20 mouse cellular contexts compared by ENCODE assay signal in the genomic region with DNA sequence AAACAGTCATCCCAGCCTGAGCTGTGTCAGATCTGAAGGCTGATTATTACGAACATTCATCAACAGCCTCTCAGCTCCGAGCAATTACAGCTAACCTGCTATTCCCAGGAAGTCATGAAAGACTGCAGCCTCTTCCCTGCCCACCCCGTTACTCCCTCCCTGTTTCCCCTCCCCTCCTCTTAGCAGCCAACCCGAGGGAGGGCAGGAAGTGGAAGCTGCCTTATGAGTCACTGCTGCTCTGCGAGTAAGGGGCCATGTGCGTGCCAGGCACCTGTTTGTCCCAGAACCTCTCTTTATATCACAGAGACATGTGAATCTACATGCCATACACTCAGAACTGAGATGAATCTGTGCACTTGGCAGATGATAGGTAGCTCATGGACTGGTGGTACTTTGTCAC. TPM values are rescaled to one million over a fixed set of nuclear protein-coding genes. Genes with fewer than 3 reads are reported as not detected.
DNase-seq lines count a peak whose midpoint lies in the region; ATAC-seq and TF ChIP-seq lines count a peak whose summit lies in the region.
"Had no signal": no experiment of that assay in that cellular context is flagged by ENCODE, and none has a peak within 500 bp of the region (broad histone marks: within the 10 kb centered on the region; RNA-seq: fewer than 3 reads in every experiment).

No protein-coding gene starts in this region.

- H3K4me3 ChIP-seq in hindbrain, postnatal 0 days (ENCODE audit: low read length), result no peak overlapping the region
- no peak overlapping the region for H3K4me3 ChIP-seq in hindbrain, embryonic 11.5 days (ENCODE audit: low read depth, low read length)
- H3K4me3 ChIP-seq in stomach, embryonic 14.5 days (ENCODE audit: low read depth, low read length), result no peak overlapping the region
- H3K4me3 ChIP-seq in stomach, postnatal 0 days (ENCODE audit: low read depth, low read length), result no peak overlapping the region
- H3K4me3 ChIP-seq: embryonic facial prominence, embryonic 15.5 days; forebrain, embryonic 10.5 days; heart, embryonic 13.5 days; limb, embryonic 12.5 days; liver, embryonic 13.5 days had no signal

- no peak for ATAC-seq in hindbrain, postnatal 0 days
- ATAC-seq in hindbrain, embryonic 11.5 days (ENCODE audit: low FRiP score), result no peak
- peak; percentile 30; the same call in 1 of the 2 replicates for ATAC-seq in stomach, embryonic 14.5 days (ENCODE audit: insufficient number of reproducible peaks, insufficient read depth, low FRiP score, low read depth)
- ATAC-seq in stomach, postnatal 0 days (ENCODE audit: low FRiP score, low TSS enrichment), result no peak
- ATAC-seq: hindbrain, embryonic 16.5 days had no signal

- no peak for TF ChIP-seq CTCF in hindbrain, postnatal 0 days (IDR thresholded peaks at IDR 0.05; ENCODE audit: low read depth)
- no peak for TF ChIP-seq CTCF in stomach, postnatal 0 days (IDR thresholded peaks at IDR 0.05; ENCODE audit: low read depth)

- 53% methylated on average over 6 of the region's 6 CpGs for WGBS in hindbrain, postnatal 0 days
- 58% methylated on average over 6 of the region's 6 CpGs for WGBS in hindbrain, embryonic 11.5 days
- WGBS in stomach, embryonic 14.5 days, result 34% methylated on average over 6 of the region's 6 CpGs
- WGBS in stomach, postnatal 0 days, result 20% methylated on average over 6 of the region's 6 CpGs

- H3K36me3 ChIP-seq in hindbrain, postnatal 0 days (ENCODE audit: insufficient read depth, low read length), result no peaks in the 10 kb centered on the region
- no peaks in the 10 kb centered on the region for H3K36me3 ChIP-seq in hindbrain, embryonic 11.5 days (ENCODE audit: control insufficient read depth, insufficient read depth, low read length)
- no peaks in the 10 kb centered on the region for H3K36me3 ChIP-seq in stomach, embryonic 14.5 days (ENCODE audit: control insufficient read depth, insufficient read depth, low read length)
- no peaks in the 10 kb centered on the region for H3K36me3 ChIP-seq in stomach, postnatal 0 days (ENCODE audit: control insufficient read depth, insufficient read depth, low read length)
- H3K36me3 ChIP-seq: embryonic facial prominence, embryonic 15.5 days; forebrain, embryonic 10.5 days; heart, embryonic 13.5 days; limb, embryonic 12.5 days; liver, embryonic 13.5 days had no signal

- DNase-seq in hindbrain, postnatal 0 days (ENCODE audit: low spot score), result peak; percentile 15
- DNase-seq in hindbrain, embryonic 11.5 days (ENCODE audit: low spot score), result no peak
- no peak for DNase-seq in stomach, postnatal 0 days (ENCODE audit: low spot score)
- peak; percentile 53 to 61 for DNase-seq in adrenal gland, postnatal 36 days
- DNase-seq in spleen, adult 12 weeks (ENCODE audit: low spot score), result no peak
- DNase-seq in spleen, adult 18-20 months, result no peak
- DNase-seq: cerebellum, adult 8-10 months; heart, postnatal 36 days; kidney, adult 8-10 months; liver, embryonic 13.5 days; retina, postnatal 1 day; thymus, postnatal 25 days had no signal

- H3K9ac ChIP-seq in hindbrain, postnatal 0 days (replicated peaks; ENCODE audit: low read length), result no peak overlapping the region
- no peak overlapping the region for H3K9ac ChIP-seq in hindbrain, embryonic 11.5 days (ENCODE audit: low read depth, low read length)
- no peak overlapping the region for H3K9ac ChIP-seq in stomach, embryonic 14.5 days (replicated peaks; ENCODE audit: low read depth, low read length)
- H3K9ac ChIP-seq in stomach, postnatal 0 days (ENCODE audit: low read length), result no peak overlapping the region
- H3K9ac ChIP-seq: embryonic facial prominence, embryonic 15.5 days; heart, embryonic 13.5 days; limb, embryonic 12.5 days; liver, embryonic 13.5 days had no signal

- no peak overlapping the region for H3K27ac ChIP-seq in hindbrain, postnatal 0 days
- H3K27ac ChIP-seq in hindbrain, embryonic 11.5 days (ENCODE audit: low read depth, low read length), result no peak overlapping the region
- H3K27ac ChIP-seq in stomach, embryonic 14.5 days (ENCODE audit: low read length), result no peak overlapping the region
- no peak overlapping the region for H3K27ac ChIP-seq in stomach, postnatal 0 days (replicated peaks)
- H3K27ac ChIP-seq: embryonic facial prominence, embryonic 15.5 days; forebrain, embryonic 10.5 days; heart, embryonic 13.5 days; limb, embryonic 12.5 days; liver, embryonic 13.5 days had no signal

- H3K27me3 ChIP-seq in hindbrain, postnatal 0 days (ENCODE audit: insufficient read depth, low read length), result no peaks in the 10 kb centered on the region
- no peaks in the 10 kb centered on the region for H3K27me3 ChIP-seq in hindbrain, embryonic 11.5 days (ENCODE audit: control insufficient read depth, insufficient read depth, low read length)
- no peaks in the 10 kb centered on the region for H3K27me3 ChIP-seq in stomach, embryonic 14.5 days (ENCODE audit: control insufficient read depth, insufficient read depth, low read length)
- no peaks in the 10 kb centered on the region for H3K27me3 ChIP-seq in stomach, postnatal 0 days (ENCODE audit: control insufficient read depth, insufficient read depth, low read length)
- H3K27me3 ChIP-seq: embryonic facial prominence, embryonic 15.5 days; liver, embryonic 13.5 days had no signal

- no peak for TF ChIP-seq EP300 in stomach, postnatal 0 days (optimal IDR thresholded peaks at IDR 0.05)

- peaks cover 20% of the 10 kb centered on the region for H3K4me1 ChIP-seq in hindbrain, postnatal 0 days (ENCODE audit: insufficient read depth, low read length)
- H3K4me1 ChIP-seq in hindbrain, embryonic 11.5 days (replicated peaks; ENCODE audit: control insufficient read depth, insufficient read depth, low read length), result peaks cover 9% of the 10 kb centered on the region; the same call in 1 of the 2 replicates
- no peaks in the 10 kb centered on the region for H3K4me1 ChIP-seq in stomach, embryonic 14.5 days (ENCODE audit: control insufficient read depth, insufficient read depth, low read length)
- no peaks in the 10 kb centered on the region for H3K4me1 ChIP-seq in stomach, postnatal 0 days (replicated peaks; ENCODE audit: control insufficient read depth, insufficient read depth)
- H3K4me1 ChIP-seq: heart, embryonic 13.5 days; limb, embryonic 12.5 days; liver, embryonic 13.5 days had no signal

- H3K4me2 ChIP-seq in hindbrain, postnatal 0 days (ENCODE audit: low read depth, low read length), result no peak overlapping the region
- no peak overlapping the region for H3K4me2 ChIP-seq in hindbrain, embryonic 11.5 days (replicated peaks; ENCODE audit: low read depth, low read length)
- H3K4me2 ChIP-seq in stomach, embryonic 14.5 days (replicated peaks; ENCODE audit: low read depth, low read length), result no peak overlapping the region
- no peak overlapping the region for H3K4me2 ChIP-seq in stomach, postnatal 0 days (replicated peaks; ENCODE audit: low read depth)
- H3K4me2 ChIP-seq: embryonic facial prominence, embryonic 15.5 days; heart, embryonic 13.5 days; limb, embryonic 12.5 days; liver, embryonic 13.5 days had no signal

- no peaks in the 10 kb centered on the region for H3K9me3 ChIP-seq in hindbrain, postnatal 0 days (ENCODE audit: low read length)
- H3K9me3 ChIP-seq in hindbrain, embryonic 11.5 days (ENCODE audit: control insufficient read depth, low read length), result no peaks in the 10 kb centered on the region
- H3K9me3 ChIP-seq in stomach, embryonic 14.5 days (ENCODE audit: control insufficient read depth, low read depth, low read length), result no peaks in the 10 kb centered on the region
- H3K9me3 ChIP-seq in stomach, postnatal 0 days (ENCODE audit: control insufficient read depth, low read length), result no peaks in the 10 kb centered on the region
- H3K9me3 ChIP-seq: embryonic facial prominence, embryonic 15.5 days; forebrain, embryonic 10.5 days; heart, embryonic 13.5 days; limb, embryonic 12.5 days; liver, embryonic 13.5 days had no signal

RNA-seq across cellular contexts. Expression of a gene that starts 18.1 kb away (rescaled TPM):
- 134 and 142 TPM in 2 replicates for total RNA-seq in hindbrain, postnatal 0 days (2014; rRNA removed)
- 29.7 and 32.7 TPM in 2 replicates for polyA plus RNA-seq in hindbrain, postnatal 0 days (2015; fragmentation: Nextera tagmentation; extraction: Ambion mirVana)
- polyA plus RNA-seq in hindbrain, embryonic 11.5 days (2014; fragmentation: Nextera tagmentation; extraction: Ambion mirVana), result 14.6 and 15.7 TPM in 2 replicates
- polyA plus RNA-seq in stomach, embryonic 14.5 days (2014; fragmentation: Nextera tagmentation; extraction: Ambion mirVana), result 4.7 and 4.9 TPM in 2 replicates
- polyA plus RNA-seq in stomach, postnatal 0 days (2015; fragmentation: Nextera tagmentation; extraction: Ambion mirVana), result 0.75 and 0.90 TPM in 2 replicates
- 10 to 100 TPM; 21.1 to 38.1 TPM for total RNA-seq in adrenal gland, postnatal 36 days (2021)
- total RNA-seq: granulocyte monocyte progenitor cell, adult 5-6 weeks; megakaryocyte-erythroid progenitor cell, adult 5-6 weeks had no signal

RNA-seq across cellular contexts. Expression of a gene that starts 34.0 kb away (rescaled TPM):
- total RNA-seq in hindbrain, postnatal 0 days (2014; rRNA removed), result 127 and 128 TPM in 2 replicates
- polyA plus RNA-seq in hindbrain, postnatal 0 days (2015; fragmentation: Nextera tagmentation; extraction: Ambion mirVana), result 79.1 and 80.0 TPM in 2 replicates
- polyA plus RNA-seq in hindbrain, embryonic 11.5 days (2014; fragmentation: Nextera tagmentation; extraction: Ambion mirVana), result 78.7 and 87.3 TPM in 2 replicates
- 110 and 113 TPM in 2 replicates for polyA plus RNA-seq in stomach, embryonic 14.5 days (2014; fragmentation: Nextera tagmentation; extraction: Ambion mirVana)
- 70.1 and 75.8 TPM in 2 replicates for polyA plus RNA-seq in stomach, postnatal 0 days (2015; fragmentation: Nextera tagmentation; extraction: Ambion mirVana)
- 100 to 1,000 TPM; 132 to 147 TPM for total RNA-seq in adrenal gland, postnatal 36 days (2021)

RNA-seq across cellular contexts. Expression of a gene that starts 38.2 kb away (rescaled TPM):
- not detected in 2 replicates for total RNA-seq in hindbrain, postnatal 0 days (2014; rRNA removed)
- 0.08 TPM in 1 of 2 replicates, not detected in the other for polyA plus RNA-seq in hindbrain, postnatal 0 days (2015; fragmentation: Nextera tagmentation; extraction: Ambion mirVana)
- polyA plus RNA-seq in hindbrain, embryonic 11.5 days (2014; fragmentation: Nextera tagmentation; extraction: Ambion mirVana), result not detected in 2 replicates
- not detected in 2 replicates for polyA plus RNA-seq in stomach, embryonic 14.5 days (2014; fragmentation: Nextera tagmentation; extraction: Ambion mirVana)
- polyA plus RNA-seq in stomach, postnatal 0 days (2015; fragmentation: Nextera tagmentation; extraction: Ambion mirVana), result 12.2 and 12.6 TPM in 2 replicates
- total RNA-seq in adrenal gland, postnatal 36 days (2021), result under 1 TPM; 0.36 to 0.40 TPM

Comparison
In these comparisons a context has a peak if more than half of its experiments do, and no peak if none do; other contexts are left out.
1. DNase-seq: peak in hindbrain, postnatal 0 days (single experiment) and adrenal gland, postnatal 36 days (2 of 2); none in hindbrain, embryonic 11.5 days (single experiment), stomach, postnatal 0 days (single experiment), spleen, adult 12 weeks (single experiment) and spleen, adult 18-20 months (0 of 2).
2. RNA of a gene that starts 38.2 kb away (polyA plus RNA-seq): 12.2 to 12.6 TPM in stomach, postnatal 0 days; 0.08 TPM in hindbrain, postnatal 0 days, not detected in stomach, embryonic 14.5 days and not detected in hindbrain, embryonic 11.5 days; every median in the first group is over 10 times any median in the second.